Mouse (Mus musculus) heart, postnatal 0 days (tissue): ENCODE measurements around the gene Kcna7.

Experiments
- CTCF ChIP-seq: IDR thresholded peaks from 2 replicates; pipeline ENCODE4 v1.5.1; 2016; ENCODE audit warnings: antibody characterized with exemption, control low read depth, low read depth
- EP300 ChIP-seq: IDR thresholded peaks from 2 replicates; pipeline ENCODE4 v1.6.1; 2016; ENCODE audit warnings: antibody characterized with exemption, low read depth

DNA sequence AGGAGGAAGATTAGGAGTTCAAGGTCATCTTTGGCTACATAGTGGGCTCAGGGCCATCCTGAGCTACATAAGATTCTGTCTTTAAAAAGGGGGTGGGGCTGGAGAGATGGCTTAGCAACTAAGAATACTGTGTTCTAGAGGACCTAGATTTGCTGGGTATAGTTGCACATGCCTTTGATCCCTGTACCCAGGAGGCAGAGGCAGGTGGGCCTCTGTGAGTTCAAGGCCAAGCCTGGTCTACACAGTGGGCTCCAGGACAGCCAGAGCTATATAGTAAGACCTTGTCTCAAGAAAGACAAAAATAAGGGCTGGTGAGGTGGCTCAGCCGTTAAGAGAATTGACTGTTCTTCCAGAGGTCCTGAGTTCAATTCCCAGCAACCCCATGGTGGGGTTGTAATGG lies 44.5 kb downstream of the Kcna7 start:
- no peak for TF ChIP-seq CTCF
- TF ChIP-seq EP300 = no peak
